Mouse (Mus musculus) left cerebral cortex, postnatal 25 days (tissue): ENCODE measurements around the gene Ugt2b5. TPM values are rescaled to one million over a fixed set of nuclear protein-coding genes. Genes with fewer than 3 reads are reported as not detected.
A peak's percentile ranks its signal among the peaks of the same experiment; 100 is the strongest.
"Not testable (repeated sequence)": the region's sequence is repeated elsewhere in the genome, so short reads cannot be mapped to it uniquely, and the experiment has no call there.

Experiments
- DNase-seq, 2 experiments: peaks; one replicate each; pipeline ENCODE4 v3.0.0; 2022; ENCODE audit warnings: low spot score in 2 of 2, mixed read lengths in 1 of 2
- intact Hi-C: fragments of 180-260 bp; cut with DNase I; formaldehyde crosslinking; loops from one replicate; pipeline ENCODE4 v1.15.1; 2025
- total RNA-seq, 2 experiments: library from RNA; stranded (reverse); gene quantifications; 2 replicates each; pipeline ENCODE4 v1.2.3; 2021

The Ugt2b5 gene
- not detected for total RNA-seq

- intact Hi-C loops = loop anchor here (5.0 to 10.0 kb wide), 2 partner anchors 658 to 945 kb away; partner anchors contain the start of gene Gnrhr
- not testable (repeated sequence) for DNase-seq
Measured at GRCm38 (mm10) chr5:87140196-87140595, at the start of gene Ugt2b5. Gene Ugt2b5, minus strand, starts transcription at chr5:87140318.

DNA sequence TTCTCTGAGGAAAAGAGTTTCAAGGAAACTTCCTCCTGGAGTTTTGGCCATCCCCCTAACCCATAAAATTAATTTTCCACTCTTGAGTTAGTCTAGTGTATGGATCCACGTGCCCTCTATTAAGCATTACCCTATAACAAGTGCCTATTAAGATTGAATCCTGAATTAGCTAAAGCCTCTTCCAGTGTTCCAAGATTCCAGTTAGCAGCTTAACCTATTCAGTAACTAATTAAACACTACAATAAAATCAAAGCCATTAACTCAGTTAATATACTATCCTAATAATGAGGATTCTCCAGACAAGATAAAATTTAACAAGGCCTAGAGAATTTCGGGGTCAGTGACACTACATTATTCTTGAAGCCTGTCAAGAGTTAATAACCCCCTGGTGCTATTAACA, 35.7 kb upstream of the Ugt2b5 start:
- intact Hi-C loops, DNase-seq: not testable (repeated sequence)

GRCm38 (mm10) chr5:87174671-87175070, 34.6 kb upstream of the Ugt2b5 start:
- intact Hi-C loops = no loop called here
- DNase-seq = no peak

DNA sequence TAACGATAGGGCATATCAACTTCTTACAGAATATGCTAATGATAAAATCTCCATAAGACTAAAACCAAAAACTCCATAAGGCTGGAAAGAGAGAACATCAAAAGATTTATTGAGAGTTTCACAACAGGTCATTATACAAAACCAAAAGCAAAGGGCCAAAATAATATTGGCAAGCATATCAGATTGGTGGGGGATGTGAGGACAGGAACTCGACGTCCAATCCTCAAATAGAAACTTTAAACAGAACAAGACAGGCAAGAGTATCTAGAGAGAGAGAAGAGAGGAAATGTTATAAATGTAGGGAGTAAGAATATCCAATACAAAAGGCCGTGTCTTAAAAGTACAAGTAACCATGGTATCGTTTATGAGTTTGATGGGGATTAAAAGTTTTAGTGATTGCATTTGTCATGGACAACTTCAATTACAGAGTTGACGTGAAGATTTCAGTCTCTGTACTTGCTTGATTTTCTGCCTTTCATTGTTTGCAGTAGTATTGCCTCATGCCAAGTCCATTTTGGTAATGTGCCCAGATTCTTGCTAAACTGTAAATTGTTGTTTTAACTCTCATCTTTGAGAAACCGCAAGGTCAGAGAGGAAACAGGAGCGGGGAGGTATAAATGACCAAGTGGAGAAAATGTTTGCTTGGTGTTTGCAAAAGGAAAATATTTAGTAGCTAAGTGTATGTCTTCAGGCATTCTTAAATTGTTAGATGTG, 7.8 kb upstream of the Ugt2b5 start:
- no peak for DNase-seq
- intact Hi-C loops = loop anchor here (10.0 kb wide), 1 partner anchor 953 kb away; the partner anchor contains the start of gene Gnrhr

- peak; percentile 16 to 44 for DNase-seq
- intact Hi-C loops = loop anchor here (2.0 to 10.0 kb wide), 4 partner anchors 256 to 948 kb away; partner anchors contain the start of gene Gnrhr
Measured at GRCm38 (mm10) chr5:87142865-87143456, 2.8 kb upstream of the Ugt2b5 start.

DNA sequence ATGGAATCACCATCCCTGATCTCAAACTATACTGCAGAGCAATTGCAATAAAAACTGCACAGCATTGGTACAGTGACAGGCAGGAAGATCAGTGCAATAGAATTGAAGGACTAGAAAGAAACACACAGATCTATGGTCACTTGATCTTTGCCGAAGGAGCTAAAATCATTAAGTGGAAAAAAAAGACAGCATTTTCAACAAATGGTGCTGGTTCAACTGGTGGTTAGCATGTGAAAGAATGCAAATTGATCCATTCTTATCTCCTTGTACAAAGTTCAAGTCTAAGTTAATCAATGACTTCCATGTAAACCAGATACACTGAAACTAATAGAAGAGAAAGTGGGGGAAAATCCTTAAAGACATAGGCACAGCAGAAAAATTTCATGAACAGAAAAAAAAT, 36.4 kb downstream of the Ugt2b5 start:
- intact Hi-C loops, DNase-seq: not testable (repeated sequence)

DNA sequence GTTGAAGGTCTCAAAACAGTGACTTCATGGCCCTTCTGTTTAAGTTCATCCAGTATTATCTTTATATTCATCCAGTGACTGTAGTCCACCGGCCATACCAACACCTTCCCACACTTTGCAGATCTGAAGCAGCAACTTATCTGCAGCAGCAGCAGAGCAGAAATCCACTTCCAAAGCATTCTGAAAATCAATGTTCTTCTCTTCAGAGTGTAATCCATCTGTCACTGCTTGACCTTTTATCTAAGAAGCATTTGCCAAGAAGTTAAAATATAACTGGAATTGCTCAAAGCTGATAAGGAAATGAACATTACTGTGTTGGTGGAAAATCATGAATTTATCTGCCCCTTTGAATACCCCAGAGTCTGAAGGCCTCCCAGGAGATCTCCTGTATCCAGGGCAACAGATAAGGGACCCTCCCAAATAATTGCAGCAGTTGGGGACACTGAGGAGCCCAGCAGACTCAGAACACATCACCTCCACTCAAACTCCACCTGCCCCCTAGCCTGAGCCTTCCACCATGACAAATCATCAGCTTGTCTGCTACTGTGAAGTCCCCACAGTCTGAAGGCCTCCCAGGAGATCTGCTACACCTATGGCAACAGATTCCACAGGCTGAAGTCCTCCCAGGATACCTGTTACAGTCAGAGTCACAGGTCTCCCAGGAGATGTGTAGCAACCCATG, 47.6 kb downstream of the Ugt2b5 start, which contains the start of gene Ugt2b36:
Gene Ugt2b36 (minus strand): TSS at position 210 of the 682 bp plus-strand sequence.
- intact Hi-C loops = no loop called here
- DNase-seq = no peak

DNA sequence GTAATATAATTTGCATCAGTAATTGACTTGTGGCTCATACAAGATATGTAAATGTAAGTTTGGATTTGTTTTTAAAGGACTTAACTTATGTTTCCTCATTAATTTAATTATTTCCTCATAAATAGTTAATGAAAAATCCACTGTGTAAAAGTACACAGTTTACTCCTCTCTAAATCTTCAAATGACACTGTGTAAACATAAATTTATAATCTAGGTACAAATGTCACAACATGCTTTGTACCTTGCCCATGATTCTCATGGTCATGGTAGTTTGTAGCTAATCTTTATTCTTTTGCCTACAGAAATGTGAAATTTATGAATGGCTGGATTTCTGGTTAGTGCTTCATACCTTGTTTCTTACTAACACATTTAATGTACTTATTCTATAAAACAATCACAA, 49.0 kb downstream of the Ugt2b5 start:
- intact Hi-C loops = no loop called here
- DNase-seq = no peak

GRCm38 (mm10) chr5:87089264-87089663, 50.9 kb downstream of the Ugt2b5 start:
- intact Hi-C loops = no loop called here

GRCm38 (mm10) chr5:87086269-87086668, 53.8 kb downstream of the Ugt2b5 start:
- DNase-seq = no peak
- intact Hi-C loops = no loop called here

More at GRCm38 (mm10) chr5:87089264-87089663, 50.9 kb downstream of the Ugt2b5 start:
- DNase-seq = no peak

Other genes with a start within 250 kb of the Ugt2b5 start
- not detected for gene Ugt2b34, start 233.4 kb downstream of the Ugt2b5 start, total RNA-seq
- not detected for gene Ugt2b1, start 213.8 kb downstream of the Ugt2b5 start, total RNA-seq
- gene Ugt2b35, start 139.5 kb downstream of the Ugt2b5 start, total RNA-seq = not detected
- not detected for gene Ugt2b36, start 47.8 kb downstream of the Ugt2b5 start, total RNA-seq
- gene Ugt2b37, start 114.5 kb upstream of the Ugt2b5 start, total RNA-seq = not detected
- gene Ugt2a3, start 196.9 kb upstream of the Ugt2b5 start, total RNA-seq = not detected